Mouse (Mus musculus) adrenal gland, postnatal 14 days (tissue): ENCODE measurements around the gene Col7a1. TPM values are rescaled to one million over a fixed set of nuclear protein-coding genes. Genes with fewer than 3 reads are reported as not detected.

ENCODE experiments used
- DNase-seq: peaks from one replicate; pipeline ENCODE4 v3.0.0; 2021; ENCODE audit warnings: mixed read lengths
- total RNA-seq: library from RNA; stranded (reverse); gene quantifications from 2 replicates; pipeline ENCODE4 v1.2.3, GENCODE M21; 2021

The Col7a1 gene
- total RNA-seq, 1 experiment from 2014 or later = 8.5 TPM

DNA sequence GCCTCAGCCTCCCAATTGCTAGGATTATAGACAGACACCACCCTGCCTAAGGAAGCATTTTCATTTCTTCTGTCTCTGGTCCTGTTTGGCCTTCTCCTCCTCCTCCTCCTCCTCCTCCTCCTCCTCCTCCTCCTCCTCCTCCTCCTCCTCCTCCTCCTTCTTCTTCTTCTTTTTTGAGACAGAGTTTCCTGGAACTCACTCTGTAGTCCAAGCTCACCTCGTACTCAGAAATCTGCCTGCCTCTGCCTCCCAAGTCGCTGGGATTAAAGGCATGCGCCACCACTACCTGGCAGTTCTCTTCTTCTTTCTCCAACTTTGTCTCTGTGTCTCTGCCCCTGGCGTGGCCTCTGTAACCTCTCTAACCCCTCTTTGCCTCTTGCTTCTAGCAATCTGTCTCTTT, 32.3 kb downstream of the Col7a1 start, which contains the start of gene Ucn2:
TSS of gene Ucn2 (plus strand) at position 301 of the 400 bp plus-strand sequence.
- no peak for DNase-seq

DNA sequence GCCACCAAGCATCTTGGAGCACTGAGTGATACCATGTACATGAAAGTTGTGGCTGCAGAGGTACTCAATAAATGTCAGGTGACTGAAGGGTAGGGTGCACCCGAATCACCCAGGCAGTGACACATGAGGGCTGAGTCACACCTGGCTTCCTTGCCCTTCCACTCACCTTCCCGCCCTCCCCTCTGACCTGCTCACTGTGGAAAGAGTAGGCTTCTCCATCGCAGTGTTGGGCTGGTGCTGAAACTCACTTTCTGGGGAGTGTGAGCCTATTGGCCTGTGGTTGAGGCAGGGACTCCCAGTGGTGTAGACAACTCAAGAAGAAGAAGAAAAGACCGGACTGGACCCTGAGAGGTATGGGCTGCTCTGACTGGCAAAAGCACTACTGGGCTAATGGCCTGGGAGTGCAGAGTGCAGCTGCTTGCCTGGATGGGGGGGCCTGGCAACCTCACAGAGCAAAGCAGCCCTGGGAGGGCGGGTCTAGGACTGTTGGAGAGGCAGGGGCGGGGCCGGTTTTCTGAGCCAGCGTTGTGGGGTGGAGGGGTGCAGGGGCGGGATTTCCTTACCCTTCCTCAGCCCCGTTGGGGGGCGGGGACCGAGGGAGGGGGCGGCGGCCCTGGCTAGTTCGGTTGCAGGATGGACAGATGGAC, 34.4 kb downstream of the Col7a1 start:
- DNase-seq = peak; percentile 55

DNA sequence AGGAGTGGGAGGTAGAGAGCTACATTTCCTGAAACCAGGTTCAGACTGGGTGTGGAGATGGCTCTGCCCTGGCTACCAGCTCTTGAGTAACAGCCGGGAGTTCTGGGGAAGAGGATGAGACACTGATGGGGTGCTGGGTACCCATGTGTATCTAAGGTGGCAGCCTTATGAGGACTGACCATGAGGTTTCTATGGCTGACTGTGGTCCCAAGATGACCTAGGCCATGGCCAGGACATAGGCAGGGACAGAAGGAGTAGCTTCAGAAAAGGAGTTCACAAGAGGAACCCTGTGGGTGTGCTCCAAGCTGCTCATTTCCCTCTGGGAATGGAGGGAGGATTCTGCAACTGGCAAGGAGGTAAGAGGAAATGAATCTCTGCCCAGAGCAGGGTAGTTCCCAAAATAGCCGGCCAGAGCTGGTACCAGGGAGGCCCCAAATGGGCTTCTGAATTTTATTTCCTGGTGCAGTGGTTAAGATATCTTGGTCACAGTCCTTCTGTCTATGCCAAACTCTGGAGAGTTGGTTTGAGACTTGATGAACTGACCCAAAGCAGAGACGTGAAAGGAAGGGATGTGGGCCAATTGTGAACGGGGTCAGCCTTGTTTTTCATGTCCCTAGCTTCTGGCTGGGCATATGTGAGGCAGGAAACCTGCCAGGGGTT, 36.5 kb downstream of the Col7a1 start:
- no peak for DNase-seq

DNA sequence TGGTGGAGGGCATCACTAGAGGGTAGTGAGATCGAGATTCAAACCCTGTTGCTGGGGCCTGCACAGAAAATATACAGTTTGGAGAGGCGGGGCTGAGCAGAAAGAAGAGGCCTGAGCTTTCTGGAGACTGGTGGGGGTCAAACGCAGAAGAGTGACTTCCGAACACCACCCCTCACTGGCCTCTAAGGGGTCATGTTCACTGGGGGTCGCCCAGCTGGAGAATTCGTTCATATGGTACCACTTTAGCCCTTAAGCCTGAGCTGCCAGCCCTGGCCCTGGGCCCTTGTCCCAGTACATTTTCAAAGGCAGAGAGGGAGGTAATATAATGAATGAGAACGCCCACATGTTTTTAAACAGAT, 37.1 kb downstream of the Col7a1 start:
- DNase-seq = no peak

DNA sequence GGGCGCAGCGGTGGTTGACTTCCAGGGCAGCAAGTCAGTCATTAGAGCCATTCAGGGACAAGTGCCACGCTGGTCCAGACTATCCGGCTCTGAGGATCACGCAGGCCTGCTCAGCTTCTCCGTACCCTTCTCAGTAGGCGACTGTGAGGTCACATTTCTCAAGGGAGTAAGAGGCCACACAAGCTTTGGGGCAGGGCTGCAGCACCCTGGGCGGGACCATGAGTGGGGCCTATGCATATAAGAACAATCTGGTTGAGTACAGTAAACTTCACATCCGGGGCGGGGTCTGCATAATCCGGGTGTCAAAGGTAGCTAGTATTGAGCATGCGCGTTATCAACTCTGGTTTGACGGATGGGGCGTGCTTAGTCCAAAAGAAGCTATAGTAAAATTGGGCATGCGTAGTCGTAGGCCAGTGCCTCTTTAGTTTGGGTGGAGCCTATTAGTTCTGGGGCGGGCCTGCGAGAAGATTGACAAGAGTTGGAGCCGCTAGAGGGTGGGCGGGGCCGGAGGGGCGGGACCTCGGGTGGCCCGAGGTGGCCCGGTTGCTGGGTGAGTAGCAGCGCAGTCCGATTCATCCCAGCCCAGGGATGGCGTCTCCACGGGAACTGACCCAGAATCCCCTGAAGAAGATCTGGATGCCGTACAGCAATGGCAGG, 38.2 kb downstream of the Col7a1 start, which contains the start of gene Pfkfb4:
TSS of gene Pfkfb4 (plus strand) at position 351 of the 657 bp plus-strand sequence.
- DNase-seq = peak; percentile 97

DNA sequence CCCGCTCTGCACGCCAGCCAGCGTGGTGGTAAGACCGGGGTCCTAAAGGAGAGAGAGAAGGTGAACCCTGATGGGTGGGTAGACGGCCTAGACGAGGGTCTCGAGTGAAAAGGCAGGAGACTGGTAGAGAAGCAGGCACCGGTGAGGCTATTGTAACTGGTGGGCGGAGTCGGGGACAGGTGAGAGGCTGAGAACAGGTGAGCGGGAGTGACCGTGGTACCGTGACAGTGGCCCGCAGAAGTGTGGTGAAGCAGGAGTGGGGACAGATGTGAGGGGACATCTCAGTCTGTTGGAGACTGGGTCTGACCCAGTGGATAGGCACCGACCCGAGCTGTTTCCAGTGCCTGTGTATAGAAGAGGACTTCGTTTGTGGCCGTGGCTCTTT, 38.7 kb downstream of the Col7a1 start:
- DNase-seq = no peak

DNA sequence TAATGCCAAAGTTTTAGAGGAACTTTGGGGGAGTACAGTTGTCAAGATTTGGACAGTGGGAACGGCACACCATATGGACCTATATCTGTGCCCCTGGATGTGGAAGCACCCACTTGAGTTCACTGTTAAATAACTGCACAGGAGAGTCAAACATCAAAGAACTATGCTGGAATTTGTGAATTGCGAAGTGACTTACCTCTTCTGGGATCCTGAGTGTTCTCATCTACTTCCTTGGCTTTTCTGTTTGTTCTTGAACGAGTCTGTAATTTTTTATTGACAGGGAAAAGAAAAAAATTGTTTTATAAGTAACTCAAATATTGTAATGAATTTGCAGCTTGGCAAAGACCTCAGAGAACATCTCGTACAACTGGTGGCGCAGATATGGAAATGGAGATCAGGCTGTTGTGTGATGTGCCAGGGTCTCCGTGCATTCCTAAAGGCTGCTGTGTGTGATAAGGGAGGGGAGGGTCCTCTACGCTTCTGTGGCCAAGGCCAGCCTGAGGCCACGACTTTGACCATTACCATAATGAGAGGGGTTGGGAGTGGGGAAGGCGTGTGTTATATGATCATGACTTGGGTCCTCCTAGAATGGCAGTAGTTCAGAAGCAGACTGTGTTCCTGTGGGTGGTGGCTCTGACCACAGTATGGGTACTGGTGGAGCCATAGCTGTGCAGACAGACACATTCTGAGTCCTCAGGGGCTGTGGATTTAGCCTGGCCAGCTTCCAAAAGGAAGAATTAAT, 39.4 kb downstream of the Col7a1 start:
- no peak for DNase-seq

DNA sequence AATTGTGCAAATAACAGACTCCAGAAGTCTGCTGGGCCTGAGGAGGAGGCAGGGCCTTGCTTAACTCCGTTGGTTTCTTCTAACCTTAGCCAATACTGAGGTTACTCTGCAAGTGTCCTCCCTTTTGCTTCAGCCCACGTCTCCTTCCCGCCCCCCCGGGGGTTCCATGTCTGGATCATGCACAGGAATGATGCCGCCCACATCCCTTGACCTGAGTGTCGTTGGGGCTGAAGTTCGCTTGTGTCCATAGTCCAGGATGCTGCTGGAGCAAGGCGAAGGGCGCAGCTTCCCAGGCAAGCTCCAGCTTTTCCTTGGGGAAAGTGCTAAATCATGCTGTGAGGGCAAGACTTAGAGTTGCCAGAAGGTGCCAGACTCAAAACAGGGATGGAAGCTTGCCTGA, 43.0 kb downstream of the Col7a1 start:
- DNase-seq = no peak

DNA sequence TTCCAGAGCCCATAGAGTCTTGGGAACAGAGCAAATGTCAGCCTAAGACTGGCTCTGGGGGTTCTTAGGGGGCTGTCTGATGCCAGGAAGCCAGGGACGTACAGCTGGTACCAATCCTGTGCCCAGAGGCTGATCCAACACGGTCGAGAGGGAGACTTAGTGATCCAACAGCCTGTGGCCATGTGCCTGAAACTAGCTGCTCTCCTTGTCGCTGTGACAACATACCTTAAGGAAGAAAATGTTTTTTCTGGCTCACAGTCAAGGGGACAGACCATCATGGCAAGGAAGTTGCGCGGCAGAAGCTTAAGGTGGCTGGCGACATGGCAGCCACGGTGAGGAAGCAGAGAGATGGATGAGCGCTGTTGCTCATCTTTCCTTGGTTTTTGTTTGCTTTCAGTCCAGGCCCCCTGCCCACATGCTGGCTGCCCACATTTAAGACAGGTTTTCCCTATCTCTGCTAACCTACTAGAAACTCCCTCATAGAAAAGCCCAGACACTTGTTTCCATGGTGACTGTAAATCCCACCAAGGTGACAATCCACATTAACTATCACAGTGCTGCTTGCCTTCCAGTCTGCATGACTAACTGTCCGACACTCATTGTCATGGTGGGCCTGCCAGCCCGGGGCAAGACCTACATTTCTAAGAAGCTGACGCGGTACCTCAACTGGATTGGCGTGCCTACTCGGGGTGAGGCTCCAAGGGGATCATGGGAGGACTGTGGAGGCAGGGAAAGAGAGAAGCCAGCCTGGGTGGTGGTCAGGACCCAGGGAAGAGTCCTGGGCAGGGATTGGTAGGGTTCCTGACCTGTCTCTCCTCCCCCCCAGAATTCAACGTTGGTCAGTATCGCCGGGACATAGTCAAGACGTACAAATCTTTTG, 45.1 kb downstream of the Col7a1 start:
- no peak for DNase-seq

DNA sequence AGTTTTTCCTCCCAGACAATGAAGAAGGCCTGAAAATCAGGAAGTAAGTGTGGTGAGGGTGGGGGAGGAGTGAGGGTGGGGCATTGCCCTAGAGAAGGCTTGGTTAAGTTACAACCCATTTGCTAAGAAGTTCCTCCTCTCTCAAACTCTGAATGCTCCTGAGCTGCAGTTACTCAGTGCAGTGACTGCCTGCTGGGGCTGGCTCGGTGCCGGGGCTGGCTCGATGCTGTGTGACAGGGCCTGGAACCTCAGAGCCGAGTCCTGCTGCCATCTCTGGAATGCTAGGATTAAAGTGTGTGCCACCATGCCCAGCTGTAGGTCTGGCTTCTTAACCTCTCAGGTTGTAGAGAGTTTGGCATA, 45.8 kb downstream of the Col7a1 start:
- DNase-seq = no peak

DNA sequence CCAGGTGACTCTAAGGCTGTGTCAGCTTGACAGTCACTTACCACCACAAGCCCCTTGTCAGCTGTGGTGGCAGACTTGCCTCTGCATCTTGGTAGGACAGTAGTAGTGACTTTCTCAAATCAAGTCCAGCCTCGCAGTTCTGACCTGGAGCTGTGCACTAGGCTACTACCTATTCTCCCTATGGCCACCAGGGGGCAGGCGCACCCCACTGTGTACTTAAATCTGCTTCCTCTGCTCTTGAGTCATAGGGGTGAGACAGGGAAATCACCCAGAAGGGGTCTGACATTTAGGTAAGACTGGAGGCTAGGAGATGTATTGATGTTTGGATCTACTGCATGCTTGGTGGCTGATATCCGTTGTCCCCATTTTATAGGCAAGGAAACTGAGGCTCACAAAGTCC, 47.3 kb downstream of the Col7a1 start:
- peak; percentile 83 for DNase-seq

DNA sequence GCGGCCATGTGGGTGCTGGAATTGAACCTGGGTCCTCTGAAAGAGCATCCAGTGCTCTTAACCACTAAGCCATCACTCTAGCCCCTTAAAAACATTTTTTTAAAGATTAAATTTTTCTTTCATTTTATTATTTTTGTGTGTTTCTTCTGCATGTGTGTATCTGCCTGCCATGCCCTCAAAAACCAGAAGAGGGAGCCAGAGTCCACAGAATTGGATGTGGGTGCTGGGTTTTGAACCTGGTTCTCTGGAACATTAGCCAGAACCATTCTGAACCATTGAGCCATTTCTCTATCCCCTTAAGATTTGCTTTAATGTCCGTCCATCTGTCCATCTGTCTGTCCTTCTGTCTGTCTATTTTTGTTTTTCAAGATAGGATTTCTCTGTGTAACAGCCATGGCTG, 49.8 kb downstream of the Col7a1 start:
- peak; percentile 71 for DNase-seq

DNA sequence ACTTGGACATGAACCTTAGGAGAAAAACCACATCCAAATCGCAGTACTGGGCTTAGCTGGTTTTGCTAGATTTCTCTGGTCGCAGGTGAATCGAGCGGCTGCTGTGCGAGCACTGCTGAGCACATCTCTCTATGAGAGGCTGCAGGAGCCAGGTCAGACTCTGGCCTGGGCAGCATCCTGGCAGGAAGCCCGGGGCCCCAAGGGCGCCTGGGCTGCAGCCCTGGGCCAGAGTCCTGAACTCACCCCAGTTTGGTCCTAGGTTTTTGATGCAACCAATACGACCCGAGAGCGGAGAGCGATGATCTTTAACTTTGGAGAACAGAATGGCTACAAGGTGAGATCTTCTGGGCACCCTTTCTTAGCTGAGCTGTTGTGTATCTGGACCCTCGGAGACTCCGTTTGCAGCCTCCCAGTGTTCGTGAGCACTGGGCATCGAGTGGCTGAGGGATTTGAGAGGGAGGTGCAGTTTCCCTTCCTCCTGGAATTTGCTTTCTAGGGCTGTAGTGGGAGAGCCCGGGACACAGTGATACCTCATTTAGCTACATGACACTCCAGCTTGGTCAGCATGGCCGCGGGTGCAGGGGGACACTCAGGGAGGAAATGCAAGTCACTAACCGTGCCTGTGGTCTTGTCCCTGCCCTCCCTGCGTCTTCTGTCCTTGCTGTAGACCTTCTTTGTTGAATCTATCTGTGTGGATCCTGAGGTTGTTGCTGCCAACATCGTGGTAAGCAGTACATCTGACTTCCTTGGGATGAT, 53.8 kb downstream of the Col7a1 start:
- DNase-seq = no peak

DNA sequence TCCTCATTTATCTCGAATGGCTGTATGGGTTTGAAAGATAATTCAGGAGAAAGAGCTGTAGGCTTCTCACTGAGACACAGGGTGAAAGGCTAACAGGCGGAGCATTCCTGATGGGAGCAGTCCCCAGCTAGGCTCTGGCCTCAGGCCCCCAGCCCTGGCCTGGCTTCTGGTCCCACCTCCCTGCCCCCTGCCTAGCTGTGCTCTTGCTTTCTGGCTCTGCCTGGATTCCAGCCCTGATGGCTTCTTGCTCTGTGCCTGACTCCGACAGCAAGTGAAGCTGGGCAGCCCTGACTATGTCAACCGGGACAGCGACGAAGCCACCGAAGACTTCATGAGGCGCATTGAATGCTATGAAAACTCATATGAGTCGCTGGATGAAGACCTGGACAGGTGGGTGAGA, 54.7 kb downstream of the Col7a1 start:
- no peak for DNase-seq

DNA sequence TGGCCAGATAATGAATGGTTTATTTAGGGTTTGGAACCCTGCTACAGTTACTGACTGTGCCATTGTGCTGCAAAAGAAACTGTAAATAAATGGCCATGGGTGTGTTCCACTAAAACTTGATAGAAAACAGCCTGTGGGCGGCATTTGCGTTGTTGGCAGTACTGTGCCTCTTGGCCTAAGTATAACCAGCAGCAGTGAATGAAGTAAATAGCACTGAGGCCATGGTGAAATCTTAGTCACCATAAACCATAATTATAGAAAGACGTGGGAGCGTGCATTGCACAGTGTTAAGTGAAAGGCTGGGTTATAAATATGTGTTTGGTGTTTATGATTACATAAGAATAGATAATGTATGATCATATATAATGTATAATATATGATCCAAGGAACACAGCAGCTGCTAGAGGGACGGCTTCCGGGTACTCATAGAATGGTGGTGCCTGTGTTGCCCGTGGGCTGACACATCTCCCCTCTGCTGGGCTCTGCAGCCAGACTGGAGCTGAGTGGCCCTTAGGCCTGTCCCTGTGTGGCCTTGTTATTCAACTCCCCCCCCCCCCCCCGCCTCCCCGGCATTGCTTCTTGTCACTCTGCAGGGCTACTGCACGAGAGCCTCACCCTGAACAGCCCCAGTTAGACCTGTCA, 55.7 kb downstream of the Col7a1 start:
- peak; percentile 27 for DNase-seq

DNA sequence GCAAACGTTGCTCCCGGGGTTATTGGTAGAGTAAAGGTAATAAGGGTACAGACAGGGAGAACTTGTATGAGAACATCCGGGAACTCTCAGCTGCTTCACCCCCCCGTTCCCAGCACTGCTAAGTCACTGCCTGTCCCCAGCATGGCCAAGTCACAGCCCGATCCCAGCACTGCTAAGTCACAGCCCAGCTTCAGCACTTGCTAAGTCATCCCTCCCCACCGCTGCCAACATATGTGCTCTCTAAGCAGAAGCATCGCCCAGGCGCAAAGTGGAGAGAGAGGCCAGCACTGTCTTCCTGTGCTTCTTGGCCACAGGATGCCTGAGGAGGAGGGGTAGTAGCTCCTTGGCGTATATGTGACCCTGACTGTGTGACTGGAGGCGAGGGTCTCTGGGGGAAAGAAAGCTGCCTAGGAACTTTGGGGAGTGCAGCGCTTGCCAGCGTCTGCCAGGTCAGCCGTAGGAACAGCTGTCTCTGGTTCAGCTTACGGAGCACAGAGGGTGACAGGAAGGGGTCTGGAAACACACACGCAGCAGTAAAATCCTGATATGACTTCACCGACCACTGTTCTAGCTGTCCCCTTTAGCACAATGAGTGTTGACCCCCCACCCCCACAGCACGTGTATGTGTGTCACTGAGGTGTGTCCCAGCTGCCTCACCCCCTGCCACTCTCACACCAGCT, 56.4 kb downstream of the Col7a1 start:
- DNase-seq = peak; percentile 63

DNA sequence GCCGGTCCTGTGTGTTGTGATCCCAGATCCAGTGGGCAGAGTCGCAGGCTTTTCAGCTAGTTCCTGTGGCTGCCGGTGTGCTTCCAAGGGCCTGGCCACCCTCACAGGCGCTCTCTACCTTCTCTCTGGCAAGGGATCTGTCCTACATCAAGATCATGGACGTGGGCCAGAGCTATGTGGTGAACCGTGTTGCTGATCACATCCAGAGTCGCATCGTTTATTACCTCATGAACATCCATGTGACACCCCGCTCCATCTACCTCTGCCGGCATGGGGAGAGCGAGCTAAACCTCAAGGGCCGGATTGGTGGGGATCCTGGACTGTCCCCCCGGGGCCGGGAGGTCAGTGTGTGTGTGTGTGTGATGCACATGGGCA, 56.9 kb downstream of the Col7a1 start:
- no peak for DNase-seq

DNA sequence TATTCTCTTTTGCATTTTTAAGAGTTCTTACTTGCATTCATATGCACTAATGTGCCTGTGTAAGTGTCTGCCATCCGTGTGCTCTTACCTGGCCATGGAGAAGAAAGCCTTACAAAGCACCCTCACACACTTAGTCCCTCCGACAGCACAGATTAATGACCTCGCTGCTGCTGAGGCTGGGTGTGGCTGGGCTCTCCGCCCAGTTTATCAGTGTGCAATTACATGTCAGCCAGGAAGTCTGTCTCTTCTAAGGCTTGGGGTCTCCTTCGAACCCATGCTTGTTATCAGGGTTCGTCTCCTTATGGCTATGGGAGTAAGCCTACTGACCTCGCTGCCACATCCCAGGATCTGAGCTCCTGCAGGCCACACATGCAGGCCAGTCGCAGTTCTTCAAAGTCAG, 62.0 kb downstream of the Col7a1 start:
- DNase-seq = no peak

DNA sequence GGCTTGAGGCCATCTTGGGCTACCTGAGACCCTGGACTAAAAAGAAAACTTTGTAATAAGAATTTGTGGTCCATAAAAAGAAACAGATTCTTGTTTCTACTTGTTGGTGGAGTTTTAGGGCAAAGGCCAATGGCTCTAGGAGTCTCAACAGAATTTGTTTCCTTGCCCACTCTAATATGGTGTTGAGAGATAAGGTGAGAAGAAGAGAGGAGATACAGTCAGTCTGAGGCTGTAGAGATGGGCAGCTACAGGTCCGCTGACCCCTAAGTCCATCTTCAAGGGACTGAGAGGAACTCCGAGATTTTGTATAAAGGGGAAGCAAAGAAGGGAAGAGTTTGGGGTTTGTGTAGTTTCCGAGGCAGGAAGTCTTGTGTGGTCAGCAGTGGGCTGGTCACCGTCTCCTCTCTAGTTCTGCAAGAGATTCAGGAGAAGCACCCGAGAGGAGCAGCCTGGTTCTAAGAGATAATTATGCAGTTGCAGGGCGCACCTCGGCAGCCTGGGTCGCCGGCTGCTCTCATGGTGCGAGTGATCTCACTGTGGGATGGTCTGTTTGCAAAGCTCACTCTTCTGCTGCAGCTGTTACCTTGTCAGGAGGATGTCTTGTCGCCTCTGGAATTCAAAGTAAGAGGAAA, 63.7 kb downstream of the Col7a1 start:
- no peak for DNase-seq

DNA sequence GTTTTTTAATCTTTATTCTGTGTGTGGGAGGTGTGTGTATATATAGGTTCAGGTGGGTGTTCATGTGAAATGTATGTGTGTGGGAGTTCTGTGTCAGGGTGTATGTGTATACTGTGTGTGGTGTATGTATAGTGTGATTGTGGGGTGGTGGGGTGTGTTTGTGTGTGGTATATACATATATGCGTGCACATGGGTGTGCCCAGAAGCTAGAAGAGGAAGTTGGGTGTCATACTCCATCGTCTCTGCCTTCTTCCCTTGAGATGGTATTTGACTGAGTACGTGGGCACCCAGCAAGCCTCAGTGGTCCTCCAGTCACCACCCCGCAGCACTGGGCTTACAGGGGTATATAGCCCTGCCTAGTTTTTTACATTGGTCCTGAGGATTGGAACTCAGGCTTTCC, 68.0 kb downstream of the Col7a1 start:
- no peak for DNase-seq
